Mouse (Mus musculus): Measurements from ENCODE around the gene Map7d1.

GRCm38 (mm10) chr4:126204661-126205230, 51.4 kb downstream of the Map7d1 start:
- no peak for TF ChIP-seq CTCF (IDR thresholded peaks at IDR 0.05; ENCODE audit: low read depth)
- TF ChIP-seq EP300 (optimal IDR thresholded peaks at IDR 0.05) = no peak
